Mouse (Mus musculus) left cerebral cortex, postnatal 25 days (tissue): ENCODE data around the gene Zbtb22. TPM values are rescaled to one million over a fixed set of nuclear protein-coding genes. Genes with fewer than 3 reads are reported as not detected.
A peak's percentile ranks its signal among the peaks of the same experiment; 100 is the strongest.

Source experiments
- DNase-seq, 2 experiments: peaks; one replicate each; pipeline ENCODE4 v3.0.0; 2022; ENCODE audit warnings: low spot score in 2 of 2, mixed read lengths in 1 of 2
- intact Hi-C: fragments of 180-260 bp; cut with DNase I; formaldehyde crosslinking; loops from one replicate; pipeline ENCODE4 v1.15.1; 2025
- total RNA-seq, 2 experiments: library from RNA; stranded (reverse); gene quantifications; 2 replicates each; pipeline ENCODE4 v1.2.3; 2021

Zbtb22 gene
- total RNA-seq, 2 experiments from 2014 or later, result 28.1 to 32.1 TPM

- peak in 1 of 2 experiments; percentile 42 for DNase-seq
- intact Hi-C loops, result no loop called here
These were observed 3.9 kb downstream of the Zbtb22 start for GRCm38 (mm10) chr17:33919351-33920281.

- intact Hi-C loops, result no loop called here
- DNase-seq, result peak; percentile 84 to 85
These were observed 4.8 kb downstream of the Zbtb22 start for GRCm38 (mm10) chr17:33920282-33921097.

- intact Hi-C loops, result no loop called here
- no peak for DNase-seq
These were observed 5.7 kb downstream of the Zbtb22 start for GRCm38 (mm10) chr17:33921361-33921760.

- DNase-seq, result no peak
- intact Hi-C loops, result no loop called here
These were observed 9.0 kb downstream of the Zbtb22 start for GRCm38 (mm10) chr17:33924577-33925283.

GRCm38 (mm10) chr17:33925406-33926116 lies 9.9 kb downstream of the Zbtb22 start:
- DNase-seq, result no peak
- intact Hi-C loops, result no loop called here

GRCm38 (mm10) chr17:33926207-33926932 lies 10.7 kb downstream of the Zbtb22 start:
- intact Hi-C loops, result no loop called here
- no peak for DNase-seq

- intact Hi-C loops, result no loop called here
- no peak for DNase-seq
These were observed 12.7 kb downstream of the Zbtb22 start for GRCm38 (mm10) chr17:33928251-33928947.

GRCm38 (mm10) chr17:33929371-33930279 lies 13.9 kb downstream of the Zbtb22 start, which contains the start of gene Rgl2:
Rgl2 (plus strand) TSS chr17:33929543.
- intact Hi-C loops, result loop anchor here (1.0 kb wide), 1 partner anchor 22 kb away; the partner anchor contains the start of gene B3galt4
- peak; percentile 94 for DNase-seq

GRCm38 (mm10) chr17:33930280-33931158 lies 14.8 kb downstream of the Zbtb22 start:
- intact Hi-C loops, result no loop called here
- peak; percentile 74 to 79 for DNase-seq

GRCm38 (mm10) chr17:33931159-33931866 lies 15.6 kb downstream of the Zbtb22 start:
- DNase-seq, result no peak
- intact Hi-C loops, result no loop called here

- intact Hi-C loops, result no loop called here
These were observed 16.2 kb downstream of the Zbtb22 start for GRCm38 (mm10) chr17:33931947-33932346.

GRCm38 (mm10) chr17:33932448-33932847 lies 16.7 kb downstream of the Zbtb22 start:
- no peak for DNase-seq
- intact Hi-C loops, result no loop called here

More at GRCm38 (mm10) chr17:33931947-33932346, 16.2 kb downstream of the Zbtb22 start:
- DNase-seq, result no peak

GRCm38 (mm10) chr17:33932970-33933369 lies 17.3 kb downstream of the Zbtb22 start:
- intact Hi-C loops, result no loop called here
- DNase-seq, result no peak

GRCm38 (mm10) chr17:33935422-33936055 lies 19.8 kb downstream of the Zbtb22 start:
- DNase-seq, result no peak
- intact Hi-C loops, result no loop called here

- no peak for DNase-seq
- intact Hi-C loops, result no loop called here
These were observed 21.3 kb downstream of the Zbtb22 start for GRCm38 (mm10) chr17:33936993-33937392.
